Mouse (Mus musculus) cerebellum, adult 2 months (tissue): ENCODE results near the gene Dcun1d2. TPM values are rescaled to one million over a fixed set of nuclear protein-coding genes. Genes with fewer than 3 reads are reported as not detected.
"Not testable (repeated sequence)": the region's sequence is repeated elsewhere in the genome, so short reads cannot be mapped to it uniquely, and the experiment has no call there.

ENCODE experiments used
- DNase-seq, 2 experiments: peaks; one replicate each; pipeline ENCODE4 v3.0.0; 2021
- H3K27ac ChIP-seq: fragments of 200-500 bp; 2 replicates; pipeline ENCODE4 v1.5.1; 2012; ENCODE audit warnings: low read length, control low read depth, inconsistent platforms; ENCODE audit not compliant: insufficient read depth
- H3K27me3 ChIP-seq: fragments of 200-500 bp; 2 replicates; pipeline ENCODE4 v1.6.1; 2012; ENCODE audit warnings: inconsistent platforms, mild to moderate bottlenecking, low read length, moderate library complexity; ENCODE audit not compliant: control insufficient read depth, insufficient read depth
- H3K4me1 ChIP-seq: fragments of 200-500 bp; 2 replicates; pipeline ENCODE4 v1.6.1; 2011; ENCODE audit warnings: low read length; ENCODE audit not compliant: control insufficient read depth, insufficient read depth
- H3K4me3 ChIP-seq: fragments of 200-500 bp; replicated peaks from 2 replicates; pipeline ENCODE3; 2011; ENCODE audit warnings: mild to moderate bottlenecking, low read depth, low read length, control low read depth; ENCODE audit not compliant: insufficient read depth
- CTCF ChIP-seq: fragments of 200-500 bp; IDR thresholded peaks from 2 replicates; pipeline ENCODE4 v1.5.1; 2011; ENCODE audit warnings: low read depth, mild to moderate bottlenecking, control low read depth, low read length, moderate library complexity, borderline replicate concordance; ENCODE audit not compliant: insufficient read depth
- POLR2A ChIP-seq: fragments of 200-500 bp; IDR thresholded peaks from 2 replicates; pipeline ENCODE4 v1.6.1; 2011; ENCODE audit warnings: low read length, control low read depth, borderline replicate concordance; ENCODE audit not compliant: insufficient read depth
- WGBS: fragments of 180-500 bp; shearing (Covaris S2); methylation state at CpG from one replicate; pipeline ENCODE4 v1.1.7; 2018; 5-methylcytosine and 5-hydroxymethylcytosine counted together
- polyA plus RNA-seq: library from polyadenylated mRNA; depleted of rRNA; stranded (reverse); fragments of >200 nt; gene quantifications from 2 replicates; pipeline ENCODE4 v1.2.3, GENCODE M21; 2012; rRNA removed

Dcun1d2 gene
- polyA plus RNA-seq: 61.6 and 62.3 TPM in 2 replicates

GRCm38 (mm10) chr8:13287692-13288623, at the start of gene Dcun1d2, which contains the start of gene Tmco3:
Gene Dcun1d2, minus strand, starts transcription at chr8:13288131.
Gene Tmco3, plus strand, starts transcription at chr8:13288190.
- no peak for TF ChIP-seq CTCF
- peak; percentile 87 for TF ChIP-seq POLR2A
- WGBS: under 1% methylated on average over 79 of the region's 79 CpGs
- peak within 1 kb of the TSS; percentile 91 for H3K4me3 ChIP-seq

GRCm38 (mm10) chr8:13337678-13338077, 49.7 kb upstream of the Dcun1d2 start:
- WGBS: 77% methylated on average over 3 of the region's 3 CpGs
- no peak for DNase-seq
- Histone ChIP-seq H3K4me1 (peaks cover 12% of the 10 kb centered on the region), H3K27me3 (no peaks in the 10 kb centered on the region), H3K4me3 (no peak overlapping the region), H3K27ac (no peak overlapping the region)
- no peak for TF ChIP-seq CTCF
- no peak for TF ChIP-seq POLR2A

More at GRCm38 (mm10) chr8:13287692-13288623, at the start of gene Dcun1d2, which contains the start of gene Tmco3:
- peak; percentile 97 to 98 for DNase-seq
- no peaks in the 10 kb centered on the region for H3K27me3 ChIP-seq
- no peaks in the 10 kb centered on the region for H3K4me1 ChIP-seq
- peak within 1 kb of the TSS; percentile 99 for H3K27ac ChIP-seq

GRCm38 (mm10) chr8:13337245-13337644, 49.3 kb upstream of the Dcun1d2 start:
- WGBS: 87% methylated on average over 6 of the region's 6 CpGs
- H3K27ac ChIP-seq, DNase-seq, H3K27me3 ChIP-seq, H3K4me3 ChIP-seq: not testable (repeated sequence)
- peaks cover 12% of the 10 kb centered on the region for H3K4me1 ChIP-seq

- Histone ChIP-seq H3K4me1 (no peaks in the 10 kb centered on the region), H3K27ac (no peak overlapping the region), H3K4me3 (no peak overlapping the region), H3K27me3 (no peaks in the 10 kb centered on the region)
- TF ChIP-seq POLR2A (no peak), CTCF (no peak)
- DNase-seq: no peak
- 38% methylated on average over 1 of the region's 1 CpGs for WGBS
These were observed 46.7 kb upstream of the Dcun1d2 start for GRCm38 (mm10) chr8:13334671-13335070.

GRCm38 (mm10) chr8:13326598-13326997, 38.7 kb upstream of the Dcun1d2 start:
- DNase-seq: peak in 1 of 2 experiments; percentile 20
- no peak for TF ChIP-seq POLR2A
- no peak; the same call in 1 of the 2 replicates for TF ChIP-seq CTCF
- H3K4me1 ChIP-seq: no peaks in the 10 kb centered on the region
- 39% methylated on average over 5 of the region's 5 CpGs for WGBS
- H3K27me3 ChIP-seq: no peaks in the 10 kb centered on the region
- H3K27ac ChIP-seq: no peak overlapping the region
- H3K4me3 ChIP-seq: no peak overlapping the region

GRCm38 (mm10) chr8:13316671-13317070, 28.7 kb upstream of the Dcun1d2 start:
- H3K4me1 ChIP-seq: no peaks in the 10 kb centered on the region
- H3K4me3 ChIP-seq: no peak overlapping the region
- TF ChIP-seq POLR2A (no peak), CTCF (no peak)
- H3K27me3 ChIP-seq: no peaks in the 10 kb centered on the region
- 92% methylated on average over 10 of the region's 10 CpGs for WGBS
- no peak for DNase-seq
- no peak overlapping the region for H3K27ac ChIP-seq

GRCm38 (mm10) chr8:13314922-13315321, 27.0 kb upstream of the Dcun1d2 start:
- DNase-seq: no peak
- H3K27me3 ChIP-seq: no peaks in the 10 kb centered on the region
- TF ChIP-seq CTCF (no peak), POLR2A (no peak)
- H3K4me1 ChIP-seq: no peaks in the 10 kb centered on the region
- no peak overlapping the region for H3K4me3 ChIP-seq
- H3K27ac ChIP-seq: no peak overlapping the region
- WGBS: 90% methylated on average over 3 of the region's 3 CpGs

- no peaks in the 10 kb centered on the region for H3K4me1 ChIP-seq
- 84% methylated on average over 9 of the region's 9 CpGs for WGBS
- no peak overlapping the region for H3K4me3 ChIP-seq
- no peaks in the 10 kb centered on the region for H3K27me3 ChIP-seq
- TF ChIP-seq CTCF: no peak
- TF ChIP-seq POLR2A: no peak
- no peak for DNase-seq
- H3K27ac ChIP-seq: no peak overlapping the region
These were observed 19.0 kb upstream of the Dcun1d2 start for GRCm38 (mm10) chr8:13306916-13307315.
